Mouse (Mus musculus): ENCODE measurements around the gene Szt2.

- TF ChIP-seq CTCF (IDR thresholded peaks at IDR 0.05; ENCODE audit: low read depth) (peak; percentile 52), EP300 (IDR thresholded peaks at IDR 0.05; ENCODE audit: low read depth) (no peak)
Observed at GRCm38 (mm10) chr4:118336658-118337057, 72.4 kb downstream of the Szt2 start.
